Mouse (Mus musculus): Measurements from ENCODE around the gene Itga10. TPM values are rescaled to one million over a fixed set of nuclear protein-coding genes. Genes with fewer than 3 reads are reported as not detected.
"Not testable (repeated sequence)": the region's sequence is repeated elsewhere in the genome, so short reads cannot be mapped to it uniquely, and the experiment has no call there.

The Itga10 gene
- polyA plus RNA-seq, 1 experiment from 2014 or later = 0.83 TPM

GRCm38 (mm10) chr3:96636448-96636847 is 8.9 kb upstream of the Itga10 start:
- Histone ChIP-seq H3K4me3 (replicated peaks) (peak overlapping the region; percentile 93), H3K9me3 (replicated peaks) (no peaks in the 10 kb centered on the region), H3K27ac (peak overlapping the region; percentile 95; the same call in 1 of the 2 replicates), H3K4me2 (peak overlapping the region; percentile 81), H3K4me1 (peaks cover 23% of the 10 kb centered on the region), H3K36me3 (peaks cover 60% of the 10 kb centered on the region), H3K27me3 (no peaks in the 10 kb centered on the region), H3K9ac (peak overlapping the region; percentile 91)
- no peak for ATAC-seq (replicated peaks; ENCODE audit: low FRiP score)
- WGBS = 76% methylated on average over 11 of the region's 11 CpGs

- Histone ChIP-seq H3K4me2 (no peak overlapping the region), H3K4me3 (replicated peaks) (no peak overlapping the region), H3K27ac (no peak overlapping the region), H3K9ac (no peak overlapping the region), H3K4me1 (peaks cover 20% of the 10 kb centered on the region), H3K36me3 (peaks cover 58% of the 10 kb centered on the region), H3K27me3 (no peaks in the 10 kb centered on the region), H3K9me3 (replicated peaks) (no peaks in the 10 kb centered on the region)
- no peak for ATAC-seq (replicated peaks; ENCODE audit: low FRiP score)
- WGBS = 76% methylated on average over 1 of the region's 1 CpGs
These were observed 6.2 kb upstream of the Itga10 start for GRCm38 (mm10) chr3:96639219-96639618.

DNA sequence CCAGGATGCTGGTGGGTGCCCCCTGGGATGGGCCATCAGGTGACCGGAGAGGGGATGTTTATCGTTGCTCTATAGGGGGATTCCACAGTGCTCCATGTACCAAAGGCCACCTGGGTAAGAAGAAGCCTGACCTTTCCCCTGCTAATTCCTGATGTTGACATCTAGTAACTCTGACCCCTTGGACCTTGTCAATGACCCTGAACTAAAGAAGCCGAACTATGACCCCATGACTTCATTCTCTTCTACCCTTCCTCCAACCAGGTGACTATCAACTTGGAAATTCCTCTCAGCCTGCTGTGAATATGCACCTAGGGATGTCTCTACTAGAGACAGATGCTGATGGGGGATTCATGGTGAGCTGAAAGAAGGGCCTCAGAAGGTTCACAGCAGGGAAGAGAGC is 2.0 kb downstream of the Itga10 start:
- ATAC-seq (replicated peaks; ENCODE audit: low FRiP score) = no peak
- no peaks in the 10 kb centered on the region; the same call in 1 of the 2 replicates for H3K4me1 ChIP-seq
- no peaks in the 10 kb centered on the region for H3K27me3 ChIP-seq
- H3K4me3 ChIP-seq (replicated peaks) = no peak overlapping the region
- H3K27ac ChIP-seq = no peak overlapping the region
- H3K9ac ChIP-seq = no peak overlapping the region
- no peaks in the 10 kb centered on the region for H3K9me3 ChIP-seq (replicated peaks)
- WGBS = 83% methylated on average over 3 of the region's 3 CpGs
- no peak overlapping the region for H3K4me2 ChIP-seq
- peaks cover 25% of the 10 kb centered on the region for H3K36me3 ChIP-seq

GRCm38 (mm10) chr3:96660901-96661300 is 15.5 kb downstream of the Itga10 start:
- ATAC-seq (replicated peaks; ENCODE audit: low FRiP score) = no peak
- 84% methylated on average over 2 of the region's 2 CpGs for whole genome bisulfite sequencing
- H3K4me1 ChIP-seq = peaks cover 16% of the 10 kb centered on the region

DNA sequence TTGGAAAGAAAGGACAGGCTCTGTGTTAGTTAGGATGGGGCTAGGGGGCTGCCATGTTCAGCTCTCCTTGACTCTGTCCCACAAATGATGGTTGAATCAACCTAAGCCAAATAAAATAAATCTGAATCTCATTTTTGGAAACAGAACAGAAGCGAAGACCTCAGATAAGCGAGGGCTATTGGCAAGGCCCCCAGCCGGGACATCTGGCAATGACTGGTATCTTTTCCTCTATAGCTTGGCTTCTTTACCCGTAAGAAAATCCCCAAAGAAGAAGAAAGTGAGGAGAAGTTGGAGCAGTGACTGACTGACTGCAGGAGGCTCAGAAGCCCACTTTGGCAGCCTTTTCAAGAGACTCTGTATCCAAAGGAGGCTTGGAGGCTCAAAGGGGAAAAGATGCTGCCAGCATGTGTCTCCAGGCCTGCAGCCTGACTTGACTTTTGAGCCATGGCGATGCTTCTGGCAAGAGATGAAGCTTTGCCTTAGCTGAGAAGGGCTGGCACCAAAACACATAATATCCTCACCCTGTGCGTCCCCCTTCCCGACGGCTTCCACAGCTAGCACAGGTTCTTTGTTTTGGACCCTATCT is 17.4 kb downstream of the Itga10 start:
- H3K9ac ChIP-seq = no peak overlapping the region
- peak overlapping the region; percentile 63 for H3K4me2 ChIP-seq
- peak overlapping the region; percentile 29; the same call in 1 of the 2 replicates for H3K4me3 ChIP-seq (replicated peaks)
- peak overlapping the region; percentile 56 for H3K27ac ChIP-seq
- no peaks in the 10 kb centered on the region for H3K9me3 ChIP-seq (replicated peaks)
- no peak for ATAC-seq (replicated peaks; ENCODE audit: low FRiP score)
- no peaks in the 10 kb centered on the region for H3K36me3 ChIP-seq
- 43% methylated on average over 8 of the region's 8 CpGs for WGBS
- H3K27me3 ChIP-seq = no peaks in the 10 kb centered on the region
- H3K4me1 ChIP-seq = peaks cover 16% of the 10 kb centered on the region

More at GRCm38 (mm10) chr3:96660901-96661300, 15.5 kb downstream of the Itga10 start:
- Histone ChIP-seq H3K9ac (no peak overlapping the region), H3K36me3 (no peaks in the 10 kb centered on the region), H3K27ac (no peak overlapping the region), H3K4me2 (no peak overlapping the region), H3K9me3 (replicated peaks) (no peaks in the 10 kb centered on the region), H3K27me3 (no peaks in the 10 kb centered on the region), H3K4me3 (replicated peaks) (no peak overlapping the region)

GRCm38 (mm10) chr3:96663432-96664239 is 18.3 kb downstream of the Itga10 start:
- peak overlapping the region; percentile 29 for H3K4me3 ChIP-seq (replicated peaks)
- WGBS = 6% methylated on average over 18 of the region's 18 CpGs
- no peaks in the 10 kb centered on the region for H3K27me3 ChIP-seq
- peak overlapping the region; percentile 41; the same call in 1 of the 2 replicates for H3K9ac ChIP-seq
- peak overlapping the region; percentile 56 for H3K27ac ChIP-seq
- ATAC-seq (replicated peaks; ENCODE audit: low FRiP score) = peak; percentile 95
- no peaks in the 10 kb centered on the region for H3K36me3 ChIP-seq
- peaks cover 16% of the 10 kb centered on the region for H3K4me1 ChIP-seq
- H3K9me3 ChIP-seq (replicated peaks) = no peaks in the 10 kb centered on the region
- H3K4me2 ChIP-seq = peak overlapping the region; percentile 63

- 89% methylated on average over 7 of the region's 7 CpGs for WGBS
- H3K27me3 ChIP-seq; H3K9ac ChIP-seq; ATAC-seq (replicated peaks; ENCODE audit: low FRiP score); H3K27ac ChIP-seq; H3K4me2 ChIP-seq; H3K9me3 ChIP-seq (replicated peaks); H3K36me3 ChIP-seq; H3K4me3 ChIP-seq (replicated peaks): not testable (repeated sequence)
- peaks cover 30% of the 10 kb centered on the region for H3K4me1 ChIP-seq
These were observed 20.5 kb downstream of the Itga10 start for GRCm38 (mm10) chr3:96665732-96666363.

DNA sequence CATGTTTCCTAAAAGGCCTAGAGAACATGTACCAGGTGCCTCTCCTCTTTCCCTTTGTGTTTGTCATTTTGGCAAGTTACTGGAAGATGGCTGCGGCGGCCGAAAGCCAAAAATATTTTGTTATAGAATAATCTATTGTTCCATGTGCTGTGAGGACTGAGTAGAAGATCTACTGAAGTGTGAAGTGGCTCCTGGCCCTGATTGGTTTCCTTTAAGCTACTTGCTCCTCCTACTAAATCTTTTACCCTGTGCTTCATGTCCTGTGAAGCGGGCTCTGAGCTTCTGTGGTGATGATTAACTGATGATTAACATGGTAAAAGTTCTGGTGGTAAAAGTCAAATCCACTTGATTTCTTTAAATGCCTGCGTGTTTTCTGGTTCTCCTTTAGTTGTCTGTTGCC is 21.5 kb downstream of the Itga10 start:
- no peak for ATAC-seq (replicated peaks; ENCODE audit: low FRiP score)
- no peaks in the 10 kb centered on the region for H3K36me3 ChIP-seq
- no peaks in the 10 kb centered on the region for H3K9me3 ChIP-seq (replicated peaks)
- no peak overlapping the region for H3K27ac ChIP-seq
- no peak overlapping the region for H3K4me3 ChIP-seq (replicated peaks)
- 0 out of 2 replicates have a peak, but pooled peaks cover 9% of the 10 kb centered on the region for H3K27me3 ChIP-seq
- no peak overlapping the region for H3K9ac ChIP-seq
- peaks cover 30% of the 10 kb centered on the region for H3K4me1 ChIP-seq
- WGBS = 85% methylated on average over 5 of the region's 5 CpGs
- H3K4me2 ChIP-seq = no peak overlapping the region

DNA sequence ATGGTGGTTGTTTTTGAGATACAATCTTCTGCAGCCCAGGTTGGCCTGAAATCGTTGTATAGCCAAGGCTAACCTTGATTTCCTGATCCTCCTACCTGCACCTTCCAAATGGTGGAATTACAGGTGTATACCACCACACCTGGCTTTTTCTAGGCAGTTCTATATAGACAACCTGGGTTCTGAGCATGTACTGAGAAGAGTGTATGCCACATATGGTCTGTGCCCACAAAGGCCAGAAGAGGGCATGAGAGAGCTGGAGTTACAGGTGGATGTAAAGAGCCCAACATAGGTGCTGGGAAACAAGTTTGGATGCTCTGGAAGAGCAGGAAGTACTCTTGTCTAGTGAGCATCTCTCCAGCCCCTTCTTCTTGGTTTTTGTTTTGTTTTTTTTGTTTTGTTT is 21.9 kb downstream of the Itga10 start:
- 0 out of 2 replicates have a peak, but pooled peaks cover 9% of the 10 kb centered on the region for H3K27me3 ChIP-seq
- H3K4me2 ChIP-seq = no peak overlapping the region
- no peak overlapping the region for H3K9ac ChIP-seq
- no peaks in the 10 kb centered on the region for H3K36me3 ChIP-seq
- H3K9me3 ChIP-seq (replicated peaks) = no peaks in the 10 kb centered on the region
- H3K27ac ChIP-seq = no peak overlapping the region
- ATAC-seq (replicated peaks; ENCODE audit: low FRiP score) = no peak
- WGBS = 62% methylated on average over 1 of the region's 1 CpGs
- no peak overlapping the region for H3K4me3 ChIP-seq (replicated peaks)
- H3K4me1 ChIP-seq = peaks cover 29% of the 10 kb centered on the region

- peaks cover 24% of the 10 kb centered on the region for H3K4me1 ChIP-seq
- 94% methylated on average over 5 of the region's 5 CpGs for WGBS
- no peak for ATAC-seq (replicated peaks; ENCODE audit: low FRiP score)
These were observed 23.2 kb downstream of the Itga10 start for GRCm38 (mm10) chr3:96668424-96669067.

DNA sequence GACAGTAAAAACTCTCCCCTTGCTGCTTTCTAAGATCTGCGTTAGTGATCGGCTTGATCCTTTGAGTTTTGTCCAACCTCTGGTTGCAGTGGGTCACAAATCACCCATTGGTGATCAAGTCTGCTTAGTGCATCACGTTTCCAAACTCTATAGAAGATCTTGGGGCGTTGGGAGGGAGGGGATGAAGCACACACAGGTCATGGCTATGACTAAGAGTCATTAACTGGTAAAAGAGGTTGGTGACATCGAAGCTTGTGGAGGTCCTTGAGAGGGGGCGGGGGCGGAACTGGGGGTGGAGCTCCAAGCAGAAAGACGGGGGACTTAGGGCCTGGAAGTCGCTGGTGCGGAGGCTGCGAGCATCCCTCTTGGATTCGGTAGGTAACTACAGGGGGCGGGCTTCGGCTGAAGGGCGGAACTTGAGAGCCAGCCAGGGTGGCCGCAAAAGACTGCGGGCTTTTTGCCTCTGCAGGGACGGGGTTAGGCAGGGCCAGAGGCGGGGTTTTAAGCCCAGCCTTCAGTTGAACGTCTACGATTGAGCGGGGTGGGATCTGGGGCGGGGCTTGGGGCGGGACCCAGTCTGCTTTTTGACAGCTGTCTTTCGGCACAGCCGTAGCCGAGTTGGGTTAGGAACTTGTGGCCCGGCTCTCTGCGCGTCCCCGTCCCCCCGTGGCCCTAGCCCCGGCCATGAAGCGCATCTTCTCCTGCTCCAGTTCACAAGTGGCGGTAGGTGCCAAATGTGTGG is 24.5 kb downstream of the Itga10 start, which contains the start of gene Ankrd35:
Gene Ankrd35, plus strand, starts transcription at position 405 of the 742 bp plus-strand sequence.
- Histone ChIP-seq H3K4me1 (peaks cover 29% of the 10 kb centered on the region), H3K9me3 (replicated peaks) (no peaks in the 10 kb centered on the region), H3K4me3 (replicated peaks) (peak within 1 kb of the TSS; percentile 44), H3K27ac (0 out of 2 replicates have a peak within 1 kb of the TSS, but pooled peaks have one; percentile 13), H3K27me3 (0 out of 2 replicates have a peak, but pooled peaks cover 9% of the 10 kb centered on the region), H3K4me2 (peak within 1 kb of the TSS; percentile 73), H3K36me3 (no peaks in the 10 kb centered on the region), H3K9ac (peak within 1 kb of the TSS; percentile 29)
- peak; percentile 94 for ATAC-seq (replicated peaks; ENCODE audit: low FRiP score)
- 4% methylated on average over 35 of the region's 35 CpGs for WGBS

More at GRCm38 (mm10) chr3:96668424-96669067, 23.2 kb downstream of the Itga10 start:
- Histone ChIP-seq H3K4me3 (replicated peaks) (no peak overlapping the region), H3K27me3 (0 out of 2 replicates have a peak, but pooled peaks cover 9% of the 10 kb centered on the region), H3K9ac (no peak overlapping the region), H3K36me3 (no peaks in the 10 kb centered on the region), H3K27ac (no peak overlapping the region), H3K4me2 (no peak overlapping the region), H3K9me3 (replicated peaks) (no peaks in the 10 kb centered on the region)
